Mouse (Mus musculus) WW6 (cell line): Measurements from ENCODE around the gene Rnf214.

ENCODE experiments used
- DNase-seq: peaks from one replicate; pipeline ENCODE4 v3.0.0-alpha.2; 2013; ENCODE audit warnings: low read depth, low spot score

Rnf214 gene

GRCm38 (mm10) chr9:45935628-45936210, 29.0 kb upstream of the Rnf214 start, which contains the start of gene Tagln:
TSS of gene Tagln (minus strand) at chr9:45936058.
- no peak for DNase-seq

GRCm38 (mm10) chr9:45932571-45933415, 26.1 kb upstream of the Rnf214 start:
- DNase-seq: no peak

GRCm38 (mm10) chr9:45931958-45932357, 25.2 kb upstream of the Rnf214 start:
- DNase-seq: no peak

DNA sequence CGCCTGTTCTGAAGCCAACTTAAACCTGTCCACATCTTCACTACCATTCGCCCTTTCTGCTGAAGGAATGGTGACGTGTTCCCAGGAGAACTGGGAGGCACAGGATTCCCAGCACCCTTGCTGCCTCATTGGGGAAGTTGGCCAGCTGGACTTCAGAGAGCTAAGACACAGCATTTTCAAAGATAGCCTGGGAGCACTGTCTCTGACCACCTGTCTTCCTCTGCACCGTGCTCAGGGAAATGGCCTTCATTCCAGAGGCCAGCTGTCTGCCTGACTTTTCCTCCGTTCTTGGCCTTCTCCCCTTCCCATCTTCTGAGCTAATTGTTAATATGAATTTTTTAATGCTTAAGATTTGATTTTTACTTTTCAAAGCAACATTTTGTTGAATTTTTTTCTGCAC, 22.6 kb upstream of the Rnf214 start:
- DNase-seq: no peak

DNA sequence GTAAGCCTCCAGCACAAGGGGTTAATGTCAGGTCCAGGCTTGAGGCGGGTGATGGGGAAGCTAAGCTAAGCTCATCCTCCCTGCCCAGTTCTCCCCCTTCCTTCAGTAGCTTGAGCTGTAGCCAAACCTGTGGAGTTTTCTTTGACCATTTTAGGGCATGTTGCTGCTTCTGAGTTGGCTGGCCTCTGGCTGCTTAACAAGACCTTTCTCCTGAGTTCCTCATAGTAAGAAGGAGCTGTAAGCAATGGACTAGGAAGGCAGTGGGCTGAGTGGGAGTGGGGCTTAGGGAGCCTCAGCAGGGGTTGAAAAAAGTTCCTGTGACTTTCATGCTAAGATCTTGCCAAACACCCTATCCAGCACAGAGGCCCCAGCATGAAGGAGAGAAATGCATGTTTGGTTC, 13.2 kb upstream of the Rnf214 start:
- no peak for DNase-seq

- DNase-seq: no peak
Measured at GRCm38 (mm10) chr9:45917041-45917934, 10.6 kb upstream of the Rnf214 start.

- no peak for DNase-seq
Measured at GRCm38 (mm10) chr9:45915659-45916058, 8.9 kb upstream of the Rnf214 start.

DNA sequence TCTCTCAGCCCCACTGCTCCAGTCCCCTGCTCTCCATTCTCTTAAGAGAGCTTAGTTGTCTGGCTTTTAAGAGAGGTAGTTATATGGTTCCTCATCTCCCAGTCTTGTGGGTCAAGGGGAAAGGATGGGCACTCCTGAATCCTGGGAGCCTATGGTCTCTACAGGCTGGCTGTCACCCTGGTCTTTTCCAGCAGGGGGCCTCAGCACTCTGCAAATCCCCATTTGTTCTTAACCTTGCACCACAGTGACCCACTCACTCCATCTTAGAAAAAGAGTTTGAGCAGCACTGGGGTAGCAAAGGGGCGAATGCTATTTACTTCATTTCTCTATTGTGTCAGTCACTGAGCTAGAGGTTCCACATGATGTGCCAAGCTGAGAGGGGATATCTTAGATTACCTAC, 5.0 kb upstream of the Rnf214 start:
- DNase-seq: no peak

DNA sequence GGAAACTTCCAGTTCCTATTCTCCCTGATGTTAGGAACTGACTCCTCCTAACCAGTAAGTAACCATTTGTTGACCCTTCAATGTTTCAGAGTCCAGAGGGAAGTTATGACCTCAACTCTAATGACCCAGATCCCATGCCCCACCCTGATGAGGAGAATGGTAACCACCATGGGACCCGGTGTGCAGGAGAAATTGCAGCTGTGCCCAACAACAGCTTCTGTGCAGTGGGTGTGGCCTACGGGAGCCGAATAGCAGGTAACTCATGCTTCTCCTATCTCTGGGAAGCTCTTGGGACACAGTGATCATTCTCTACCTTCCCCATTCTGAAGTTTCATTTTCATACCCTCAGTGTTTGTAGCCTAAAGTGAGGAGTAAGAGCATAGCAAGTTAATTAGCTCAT, 4.3 kb upstream of the Rnf214 start:
- DNase-seq: no peak

DNA sequence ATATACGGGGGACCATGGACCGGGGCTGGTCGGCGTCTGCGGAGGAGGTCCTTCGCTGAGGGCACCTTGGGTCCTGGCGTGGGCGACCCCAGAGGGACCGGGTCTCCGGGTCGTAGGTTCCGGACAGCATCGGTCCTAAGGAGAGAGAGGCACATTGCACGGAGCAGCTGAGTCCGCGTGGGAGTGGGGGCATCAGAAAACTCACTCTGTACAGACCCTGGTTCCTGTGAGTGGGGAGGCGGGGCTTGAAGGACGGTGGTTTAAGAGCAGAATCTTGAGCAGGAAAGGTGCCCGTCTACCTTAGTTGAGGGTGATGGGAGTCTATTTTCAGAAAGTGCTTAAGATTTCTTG, 342 bp upstream of the Rnf214 start:
- DNase-seq: no peak

GRCm38 (mm10) chr9:45905811-45906237, 887 bp downstream of the Rnf214 start:
- DNase-seq: peak; percentile 18

DNA sequence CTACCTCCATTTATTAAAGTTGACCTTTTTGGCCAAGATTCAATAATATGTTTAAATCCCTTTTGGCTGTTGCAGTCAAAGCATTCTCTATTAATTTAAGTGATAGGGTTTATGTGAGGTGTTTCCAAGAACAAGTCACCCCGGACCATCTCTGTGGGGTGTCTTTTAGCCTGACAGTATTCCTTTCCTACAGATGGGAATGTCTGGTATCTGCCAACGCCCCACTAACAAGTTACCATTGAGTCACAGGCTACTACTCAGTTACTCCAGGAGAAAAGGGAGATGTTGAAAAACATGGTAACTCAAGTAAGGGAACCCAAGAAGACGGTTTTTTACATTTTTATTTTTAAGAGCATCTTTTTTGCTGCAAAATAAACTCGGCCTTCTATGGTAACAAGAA, 1.5 kb downstream of the Rnf214 start:
- no peak for DNase-seq

GRCm38 (mm10) chr9:45893681-45894080, 13.0 kb downstream of the Rnf214 start:
- no peak for DNase-seq

DNA sequence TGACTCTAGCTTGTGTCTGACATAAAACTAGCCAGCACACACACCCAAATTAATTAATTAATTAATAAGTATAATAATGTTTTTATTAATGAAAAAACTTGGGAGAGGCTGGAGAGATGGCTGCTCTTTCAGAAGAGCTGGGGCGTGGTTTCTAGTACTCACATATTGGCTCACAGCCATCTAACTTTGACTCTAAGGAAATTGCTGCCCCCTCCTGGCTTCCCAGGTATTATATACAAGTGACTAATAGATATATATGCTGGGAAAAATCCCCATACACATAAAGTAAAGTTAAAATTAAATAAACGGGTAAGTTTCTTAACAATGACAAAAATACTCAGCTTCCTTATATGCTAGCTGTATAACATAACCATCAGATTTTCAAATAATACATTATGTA, 28.8 kb downstream of the Rnf214 start:
- no peak for DNase-seq

GRCm38 (mm10) chr9:45870265-45870664, 36.4 kb downstream of the Rnf214 start:
- no peak for DNase-seq

- DNase-seq: no peak
Measured at GRCm38 (mm10) chr9:45869181-45869580, 37.5 kb downstream of the Rnf214 start.

- DNase-seq: no peak
Measured at GRCm38 (mm10) chr9:45861813-45862212, 44.9 kb downstream of the Rnf214 start.

- DNase-seq: no peak
Measured at GRCm38 (mm10) chr9:45859364-45859763, 47.3 kb downstream of the Rnf214 start.

DNA sequence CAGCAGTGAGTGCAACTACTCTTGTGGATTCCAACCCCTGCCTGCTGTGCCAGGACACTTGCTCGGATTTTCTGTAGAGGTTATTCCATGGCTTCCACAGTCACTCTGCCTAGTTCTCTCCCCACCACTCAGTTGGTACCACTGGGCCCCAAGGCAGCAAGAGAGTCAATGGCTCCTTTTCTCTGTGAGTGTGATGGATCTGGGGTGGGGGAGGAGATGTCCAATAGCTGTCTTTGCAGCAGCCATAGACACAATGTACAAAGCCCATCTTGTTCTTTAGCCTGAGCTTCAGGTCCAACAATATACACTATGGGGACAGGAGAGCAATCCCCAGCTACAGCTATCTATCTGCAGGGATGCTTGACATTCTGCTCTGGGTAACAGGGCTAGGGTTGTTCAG, 52.6 kb downstream of the Rnf214 start:
- DNase-seq: no peak

DNA sequence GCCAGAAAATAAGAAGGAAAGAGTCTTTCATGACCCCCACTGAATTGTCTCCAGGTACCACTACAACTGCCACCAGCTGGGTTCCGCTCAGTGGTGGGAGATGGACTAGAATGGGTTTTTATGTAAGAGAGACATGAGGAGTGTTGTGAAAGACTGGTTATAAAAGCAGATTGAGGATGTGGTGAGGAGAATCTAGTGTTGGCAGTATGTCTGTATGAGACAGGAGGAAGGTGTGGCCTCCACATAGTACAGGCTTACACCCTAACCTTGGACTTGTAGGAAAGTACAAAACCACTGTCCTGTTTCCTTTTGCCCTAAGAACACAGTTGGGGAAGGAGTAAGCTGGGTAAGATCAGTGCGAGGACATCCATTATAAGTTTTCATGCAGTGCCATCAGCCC, 53.0 kb downstream of the Rnf214 start:
- DNase-seq: no peak

GRCm38 (mm10) chr9:45851776-45852175, 54.9 kb downstream of the Rnf214 start:
- no peak for DNase-seq

GRCm38 (mm10) chr9:45851330-45851729, 55.4 kb downstream of the Rnf214 start:
- no peak for DNase-seq
